Mouse (Mus musculus): ENCODE results near the gene Fat3. TPM values are rescaled to one million over a fixed set of nuclear protein-coding genes. Genes with fewer than 3 reads are reported as not detected.

Gene Fat3
- total RNA-seq, 4 experiments from 2014 or later = 62.3 to 84.8 (median 70.5) TPM

GRCm38 (mm10) chr9:16310855-16311848 lies 189.9 kb downstream of the Fat3 start:
- DNase-seq (ENCODE audit: low spot score in 2 of 2) = no peak

- no peak for DNase-seq (ENCODE audit: low spot score in 2 of 2)
Observed at GRCm38 (mm10) chr9:16310305-16310704, 190.8 kb downstream of the Fat3 start.

DNA sequence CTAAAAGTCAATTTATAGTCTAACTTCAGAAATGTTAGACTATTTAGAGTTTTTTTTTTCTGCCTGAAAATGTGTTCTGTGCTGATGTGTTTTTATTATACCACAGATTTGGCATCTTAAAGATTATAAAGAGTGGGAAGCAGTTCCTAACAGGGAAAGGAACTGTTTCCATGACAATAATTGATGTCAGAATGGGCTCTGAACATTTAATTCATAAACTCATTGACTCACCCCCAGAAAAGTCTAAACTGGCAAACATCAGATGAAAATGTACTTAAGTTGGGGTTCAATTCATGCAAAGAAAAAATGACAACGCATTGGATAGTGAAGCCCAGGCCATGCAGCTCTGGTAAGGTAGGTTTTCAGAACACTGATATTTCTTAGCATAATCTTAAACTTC lies 193.3 kb downstream of the Fat3 start:
- DNase-seq (ENCODE audit: low spot score in 2 of 2) = no peak

GRCm38 (mm10) chr9:16306222-16306621 lies 194.9 kb downstream of the Fat3 start:
- no peak for DNase-seq (ENCODE audit: low spot score in 2 of 2)

DNA sequence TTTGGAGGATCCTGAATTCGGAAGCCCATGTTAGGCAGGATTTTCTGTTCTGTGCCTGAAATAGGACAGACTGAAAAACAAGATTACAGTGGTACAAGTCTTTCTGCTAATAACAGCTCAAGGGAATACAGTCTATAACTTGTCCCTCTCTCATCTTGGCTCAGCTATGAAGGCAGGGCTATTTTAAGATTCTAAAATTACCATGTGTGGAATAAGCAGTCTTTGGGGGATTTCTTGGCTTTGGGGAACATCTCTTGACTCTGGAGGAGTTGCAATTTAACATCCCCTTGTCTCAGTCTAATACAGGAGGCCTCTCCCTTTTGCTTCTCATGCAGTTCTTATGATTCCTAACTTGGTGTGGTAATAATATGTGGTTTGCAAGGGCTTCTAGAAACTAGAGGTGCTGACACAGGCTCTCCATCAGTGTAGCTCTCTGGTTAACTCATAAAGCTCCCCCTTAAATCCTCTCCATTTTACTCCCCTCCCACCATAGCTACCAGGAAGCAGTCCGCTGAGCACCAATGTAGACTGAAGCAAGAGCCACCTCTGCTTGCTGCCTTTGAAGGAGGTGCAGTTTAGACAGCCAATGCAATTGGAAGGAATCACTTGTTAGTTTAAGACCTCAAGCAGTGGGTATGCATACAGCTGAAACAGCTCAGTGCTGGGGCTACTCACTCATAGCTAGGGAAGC lies 195.5 kb downstream of the Fat3 start:
- DNase-seq (ENCODE audit: low spot score in 2 of 2) = no peak

DNA sequence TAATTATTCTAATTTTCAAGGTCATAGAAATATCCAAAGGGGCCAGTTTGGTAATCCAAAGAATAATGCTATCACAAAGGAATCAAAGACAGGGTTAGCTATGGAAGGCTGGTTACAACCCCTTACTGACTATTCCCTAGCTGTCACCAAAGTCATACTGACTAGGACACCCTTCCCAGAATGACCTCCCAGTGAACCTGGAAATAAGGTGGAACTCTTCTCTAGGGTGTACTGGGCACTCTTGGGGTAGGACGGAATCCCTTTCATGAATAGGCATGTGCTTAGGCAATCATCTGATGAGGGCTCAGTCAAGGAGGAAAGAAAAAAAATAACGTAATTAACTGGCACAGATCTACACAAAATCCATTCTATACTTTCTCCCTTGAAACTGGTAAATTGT lies 196.1 kb downstream of the Fat3 start:
- no peak for DNase-seq (ENCODE audit: low spot score in 2 of 2)

- DNase-seq (ENCODE audit: low spot score in 2 of 2) = no peak
Observed at GRCm38 (mm10) chr9:16302484-16302883, 198.6 kb downstream of the Fat3 start.

DNA sequence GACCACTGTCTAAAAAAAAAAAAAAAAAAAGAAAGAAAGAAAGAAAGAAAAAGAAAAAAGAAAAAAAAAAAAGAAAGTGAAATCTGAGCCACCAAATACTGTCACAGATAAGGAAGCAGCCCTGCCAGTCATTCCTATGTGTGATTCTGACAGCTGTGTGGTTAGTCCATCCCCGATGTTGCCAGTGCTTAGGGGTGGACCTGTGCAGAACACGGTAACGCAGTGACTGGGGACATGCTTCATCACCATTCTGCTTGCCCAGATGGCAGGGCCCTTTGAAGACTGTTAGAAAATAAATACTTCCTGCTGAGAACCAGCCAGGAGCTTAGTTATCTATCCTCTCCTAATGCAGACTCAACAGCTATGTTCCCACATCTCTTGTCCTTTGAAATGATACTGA lies 203.2 kb downstream of the Fat3 start:
- no peak for DNase-seq (ENCODE audit: low spot score in 2 of 2)

DNA sequence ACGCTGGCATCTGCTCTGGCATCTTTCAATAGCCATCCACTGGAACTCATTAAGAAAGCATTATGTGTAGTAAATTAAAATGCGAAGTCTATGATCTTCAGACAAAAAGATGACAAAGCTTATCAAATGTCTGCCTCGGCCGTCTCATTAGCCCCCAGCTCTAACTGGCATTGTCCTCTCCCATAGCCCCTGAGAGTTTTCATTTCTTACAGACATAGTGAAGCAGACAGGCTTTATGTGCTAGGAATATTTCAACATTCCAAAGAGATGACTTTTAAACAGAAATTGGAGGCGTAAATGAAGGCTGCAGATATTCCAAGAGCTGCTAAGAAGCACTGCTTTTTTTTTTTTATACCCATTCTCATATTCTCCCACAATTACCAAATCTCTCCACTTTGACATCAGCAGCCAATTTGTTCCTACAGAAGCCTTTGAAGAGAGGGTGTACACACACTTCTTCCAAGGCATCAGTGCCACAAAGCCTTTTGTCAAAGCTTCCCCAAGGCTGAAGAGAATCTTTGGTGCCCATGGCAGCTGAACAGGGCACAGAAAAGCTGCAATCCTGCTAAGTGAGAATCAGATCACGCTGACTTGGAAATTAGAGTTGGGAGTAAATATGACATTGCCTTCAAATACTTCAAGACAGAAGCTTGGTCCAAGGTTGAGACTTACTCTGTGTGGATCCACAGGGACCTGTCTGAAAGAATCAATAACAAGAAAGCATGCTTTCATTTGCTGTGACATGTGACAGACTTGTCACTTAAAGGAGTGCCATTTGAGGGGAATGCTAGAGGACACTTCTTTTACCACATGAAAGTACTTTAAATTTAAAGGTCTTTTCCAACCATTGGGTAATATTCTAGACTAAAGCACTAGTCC lies 206.9 kb downstream of the Fat3 start:
- no peak for DNase-seq (ENCODE audit: low spot score in 2 of 2)

DNA sequence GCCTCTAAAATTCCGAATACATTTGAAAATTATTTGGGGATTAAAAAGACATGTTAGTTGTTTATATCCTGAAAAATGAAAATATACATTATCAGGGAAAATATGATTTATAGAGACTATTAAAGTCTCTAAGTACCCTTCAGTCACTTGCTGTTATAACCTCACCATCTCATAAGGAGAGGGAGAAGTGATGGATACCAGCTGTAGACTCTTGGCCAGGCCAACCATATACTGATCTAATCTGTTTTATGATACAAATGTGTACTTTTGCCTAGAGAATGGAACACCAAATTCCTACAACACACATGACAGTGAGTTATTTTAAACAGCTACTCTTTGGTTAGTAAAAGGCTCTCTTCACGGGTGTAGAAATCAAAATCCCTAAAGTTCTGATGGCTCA lies 208.6 kb downstream of the Fat3 start:
- no peak for DNase-seq (ENCODE audit: low spot score in 2 of 2)

DNA sequence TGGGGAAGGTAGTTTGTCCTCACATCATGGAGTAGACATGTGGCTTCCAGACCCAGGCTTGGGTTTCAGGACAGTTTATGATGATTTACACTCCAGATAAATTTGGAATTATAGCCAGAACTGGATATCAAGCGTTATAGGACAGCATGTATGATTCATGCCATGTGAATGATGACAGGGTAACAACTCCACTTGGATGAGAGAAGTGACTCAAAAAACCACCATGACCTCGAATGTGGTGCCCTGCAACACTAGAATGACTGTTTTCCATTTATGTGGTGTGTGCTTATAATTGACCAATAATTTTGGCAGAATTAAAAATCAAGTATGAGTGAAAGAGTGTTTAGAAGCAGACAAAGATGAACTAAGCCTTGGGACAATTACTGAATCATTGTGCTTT lies 210.2 kb downstream of the Fat3 start:
- DNase-seq (ENCODE audit: low spot score in 2 of 2) = no peak

- DNase-seq (ENCODE audit: low spot score in 2 of 2) = peak in 1 of 2 experiments; percentile 26
Observed at GRCm38 (mm10) chr9:16283033-16283432, 218.1 kb downstream of the Fat3 start.

GRCm38 (mm10) chr9:16282291-16282804 lies 218.7 kb downstream of the Fat3 start:
- peak in 1 of 2 experiments; percentile 64 for DNase-seq (ENCODE audit: low spot score in 2 of 2)

GRCm38 (mm10) chr9:16275589-16275988 lies 225.5 kb downstream of the Fat3 start:
- no peak for DNase-seq (ENCODE audit: low spot score in 2 of 2)

GRCm38 (mm10) chr9:16274130-16274529 lies 227.0 kb downstream of the Fat3 start:
- no peak for DNase-seq (ENCODE audit: low spot score in 2 of 2)

DNA sequence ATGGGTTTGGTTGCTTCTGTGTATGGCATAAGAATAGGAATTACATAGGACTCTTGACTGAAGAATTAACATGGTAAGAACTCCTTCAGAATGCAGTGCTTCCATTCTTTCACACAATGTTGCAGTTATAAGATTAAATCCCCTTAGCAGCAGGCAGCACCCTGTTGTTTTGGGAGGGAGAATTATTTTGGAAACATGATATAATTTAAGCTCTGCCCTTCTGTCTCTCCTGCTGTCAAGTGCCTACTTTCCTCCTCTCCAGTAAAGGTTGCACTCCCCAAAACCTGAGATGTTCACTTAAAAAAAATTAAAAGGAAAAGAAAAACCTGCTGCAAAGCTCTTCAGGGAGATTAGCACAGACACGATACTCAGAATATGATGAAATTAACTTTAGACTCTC lies 228.3 kb downstream of the Fat3 start:
- no peak for DNase-seq (ENCODE audit: low spot score in 2 of 2)

- DNase-seq (ENCODE audit: low spot score in 2 of 2) = no peak
Observed at GRCm38 (mm10) chr9:16270768-16271114, 230.3 kb downstream of the Fat3 start.

DNA sequence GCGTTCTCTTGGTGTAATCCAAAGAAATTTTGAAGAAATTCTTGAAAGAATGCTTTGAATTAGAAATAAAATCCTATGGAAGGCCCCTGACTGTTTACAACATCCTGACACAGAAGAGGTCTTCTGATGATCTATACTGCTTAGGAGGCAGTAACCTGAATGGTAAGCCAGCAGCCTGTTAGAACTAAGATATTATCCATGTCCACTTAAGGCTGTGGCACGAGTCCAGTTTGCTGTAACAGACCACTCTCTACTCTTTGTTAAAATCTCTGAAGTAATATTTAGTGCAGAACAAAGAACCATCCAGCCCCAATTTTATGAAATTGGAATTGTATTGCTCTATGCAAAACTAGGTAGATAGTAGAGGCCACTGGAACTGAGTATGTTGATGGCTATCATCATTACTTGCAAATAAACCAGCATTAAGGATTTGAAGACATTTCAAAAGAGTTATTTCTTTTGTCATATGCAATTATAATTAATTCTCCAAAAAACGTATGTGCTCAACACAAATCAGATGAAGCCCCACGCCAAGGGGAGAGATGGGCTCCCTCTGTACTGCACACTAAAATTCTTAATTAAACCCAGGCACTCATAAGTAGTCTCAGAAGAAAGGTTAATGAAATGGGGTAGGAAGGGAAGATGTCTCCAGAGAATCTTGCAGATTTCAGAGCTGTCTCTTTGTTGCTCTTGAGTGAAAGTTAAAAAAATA lies 230.9 kb downstream of the Fat3 start:
- no peak for DNase-seq (ENCODE audit: low spot score in 2 of 2)

GRCm38 (mm10) chr9:16265519-16265918 lies 235.6 kb downstream of the Fat3 start:
- DNase-seq (ENCODE audit: low spot score in 2 of 2) = no peak

GRCm38 (mm10) chr9:16257241-16257840 lies 243.7 kb downstream of the Fat3 start:
- DNase-seq (ENCODE audit: low spot score in 2 of 2) = no peak

Data from left cerebral cortex, adult 8-10 months (tissue).